In the genomic region with DNA sequence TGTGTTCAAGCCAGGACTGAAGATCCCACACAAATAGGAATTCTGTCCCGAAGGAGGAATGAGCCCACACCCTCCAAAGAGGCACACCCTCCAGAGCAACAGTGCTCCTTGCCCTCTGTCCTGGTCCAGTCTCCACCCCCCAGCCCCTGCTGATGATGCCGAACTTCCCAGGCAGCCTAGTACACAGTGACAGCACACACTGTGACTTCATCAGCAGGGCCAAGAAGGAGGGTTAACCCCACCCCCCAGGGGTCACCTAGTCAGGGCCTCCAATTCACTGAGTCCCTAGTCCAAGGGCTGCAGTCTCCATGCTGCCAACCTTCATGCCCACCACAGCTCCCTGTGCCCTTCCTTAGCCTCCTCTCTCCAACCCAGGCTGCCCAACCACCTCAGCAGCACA, we compare ENCODE assay signal across 29 mouse cellular contexts.
DNase-seq lines count a peak whose midpoint lies in the region; ATAC-seq and TF ChIP-seq lines count a peak whose summit lies in the region.
"Had no signal": no experiment of that assay in that cellular context is flagged by ENCODE, and none has a peak within 500 bp of the region (broad histone marks: within the 10 kb centered on the region; RNA-seq: fewer than 3 reads in every experiment).

No protein-coding gene starts in this region.

- 79% methylated on average over 2 of the region's 2 CpGs for WGBS in forebrain, embryonic 10.5 days
- 71% methylated on average over 2 of the region's 2 CpGs for WGBS in forebrain, embryonic 16.5 days
- WGBS in kidney, adult 2 months: 29% methylated on average over 2 of the region's 2 CpGs

- no peak for TF ChIP-seq POLR2A in kidney, adult 2 months (IDR thresholded peaks at IDR 0.05; ENCODE audit: low read depth, low read length)
- no peak for TF ChIP-seq POLR2A in myocyte (IDR thresholded peaks at IDR 0.05; ENCODE audit: insufficient read length, low read depth)

- H3K36me3 ChIP-seq in forebrain, embryonic 10.5 days (replicated peaks): peaks cover 14% of the 10 kb centered on the region; the same call in 1 of the 2 replicates
- H3K36me3 ChIP-seq in forebrain, embryonic 16.5 days (ENCODE audit: control insufficient read depth, insufficient read depth): no peaks in the 10 kb centered on the region
- no peaks in the 10 kb centered on the region for H3K36me3 ChIP-seq in kidney, adult 2 months (ENCODE audit: control insufficient read depth, insufficient read depth, low read length)
- no peaks in the 10 kb centered on the region for H3K36me3 ChIP-seq in myocyte (ENCODE audit: control insufficient read depth, insufficient read depth)
- H3K36me3 ChIP-seq: G1E; hindbrain, embryonic 12.5 days; liver, embryonic 13.5 days had no signal

- no peak for ATAC-seq in forebrain, embryonic 16.5 days
- ATAC-seq: forebrain, embryonic 14.5 days; hindbrain, postnatal 0 days had no signal

- no peak overlapping the region for H3ac ChIP-seq in myocyte (ENCODE audit: control insufficient read depth, insufficient read length)

- no peaks in the 10 kb centered on the region for H3K27me3 ChIP-seq in forebrain, embryonic 10.5 days (ENCODE audit: poor library complexity, severe bottlenecking)
- H3K27me3 ChIP-seq in forebrain, embryonic 16.5 days (replicated peaks; ENCODE audit: control insufficient read depth, insufficient read depth, low read length): no peaks in the 10 kb centered on the region
- H3K27me3 ChIP-seq in kidney, adult 2 months (replicated peaks; ENCODE audit: control insufficient read depth, insufficient read depth, low read length): no peaks in the 10 kb centered on the region
- no peaks in the 10 kb centered on the region for H3K27me3 ChIP-seq in myocyte (ENCODE audit: control insufficient read depth, insufficient read depth, insufficient read length)
- H3K27me3 ChIP-seq: embryonic facial prominence, embryonic 15.5 days; hindbrain, embryonic 12.5 days; limb, embryonic 15.5 days had no signal

- no peak overlapping the region for H3K4me3 ChIP-seq in forebrain, embryonic 10.5 days
- H3K4me3 ChIP-seq in forebrain, embryonic 16.5 days (replicated peaks; ENCODE audit: low read length): no peak overlapping the region
- H3K4me3 ChIP-seq in kidney, adult 2 months (ENCODE audit: insufficient read depth, low read depth, low read length): no peak overlapping the region
- no peak overlapping the region for H3K4me3 ChIP-seq in myocyte
- H3K4me3 ChIP-seq: embryonic facial prominence, embryonic 10.5 days; embryonic facial prominence, embryonic 15.5 days; hindbrain, embryonic 12.5 days; limb, embryonic 10.5 days; limb, embryonic 15.5 days; liver, embryonic 13.5 days had no signal

- H3K79me2 ChIP-seq in myocyte (ENCODE audit: control insufficient read depth, insufficient read depth): peaks cover 93% of the 10 kb centered on the region

- H3K4me1 ChIP-seq in forebrain, embryonic 10.5 days: peaks cover 33% of the 10 kb centered on the region
- H3K4me1 ChIP-seq in forebrain, embryonic 16.5 days (replicated peaks; ENCODE audit: control insufficient read depth, insufficient read depth, low read length): peaks cover 37% of the 10 kb centered on the region
- H3K4me1 ChIP-seq in kidney, adult 2 months (ENCODE audit: control insufficient read depth, insufficient read depth, low read length): no peaks in the 10 kb centered on the region

- DNase-seq in forebrain, embryonic 10.5 days (ENCODE audit: extremely low spot score, low spot score): no peak
- no peak for DNase-seq in kidney, adult 2 months
- DNase-seq in kidney, adult 8-10 months: no peak
- peak; percentile 50 for DNase-seq in lung, postnatal 10 days
- DNase-seq in lung, postnatal 36 days: no peak
- no peak for DNase-seq in retina, embryonic 14.5 days (ENCODE audit: low spot score)
- DNase-seq: adrenal gland, postnatal 10 days; cerebellum, adult 8-10 months; cerebellum, postnatal 25 days; heart, postnatal 36 days; kidney, adult 11 months; layer of hippocampus, adult 9-11 months; liver, embryonic 13.5 days; midbrain, embryonic 14.5 days; right cerebral cortex, adult 18-20 months; spleen, adult 18-20 months; thymus, adult 2 months; thymus, postnatal 4 days had no signal

- H3K27ac ChIP-seq in forebrain, embryonic 10.5 days: 0 out of 2 replicates have a peak overlapping the region, but pooled peaks have one; percentile 15
- H3K27ac ChIP-seq in forebrain, embryonic 16.5 days (ENCODE audit: low read length): no peak overlapping the region
- H3K27ac ChIP-seq in kidney, adult 2 months (ENCODE audit: insufficient read depth, low read depth, low read length): 0 out of 2 replicates have a peak overlapping the region, but pooled peaks have one; percentile 20
- H3K27ac ChIP-seq: embryonic facial prominence, embryonic 10.5 days; embryonic facial prominence, embryonic 15.5 days; hindbrain, embryonic 12.5 days; hindbrain, postnatal 0 days; kidney, postnatal 0 days; limb, embryonic 10.5 days; limb, embryonic 15.5 days; liver, embryonic 13.5 days had no signal

- no peak overlapping the region for H3K9ac ChIP-seq in forebrain, embryonic 16.5 days (replicated peaks; ENCODE audit: low read depth, low read length)
- H3K9ac ChIP-seq: embryonic facial prominence, embryonic 15.5 days; hindbrain, embryonic 12.5 days; limb, embryonic 15.5 days; liver, embryonic 13.5 days had no signal

- no peak for TF ChIP-seq CTCF in kidney, adult 2 months (conservative IDR thresholded peaks at IDR 0.05; ENCODE audit: insufficient read depth, insufficient read length, low read depth, low read length)

- H3K4me2 ChIP-seq in forebrain, embryonic 16.5 days (ENCODE audit: low read length): no peak overlapping the region
- H3K4me2 ChIP-seq in myocyte (ENCODE audit: low read depth): peak overlapping the region; percentile 61
- H3K4me2 ChIP-seq: embryonic facial prominence, embryonic 15.5 days; hindbrain, embryonic 12.5 days; limb, embryonic 15.5 days; liver, embryonic 13.5 days had no signal

- no peaks in the 10 kb centered on the region for H3K9me3 ChIP-seq in forebrain, embryonic 10.5 days
- H3K9me3 ChIP-seq in forebrain, embryonic 16.5 days (ENCODE audit: control insufficient read depth, low read length): no peaks in the 10 kb centered on the region
- H3K9me3 ChIP-seq: embryonic facial prominence, embryonic 10.5 days; embryonic facial prominence, embryonic 15.5 days; hindbrain, embryonic 12.5 days; limb, embryonic 10.5 days; limb, embryonic 15.5 days; liver, embryonic 13.5 days had no signal

TF ChIP-seq in myocyte, 11 proteins besides CTCF, POLR2A, EP300 and RAD21:
- TF ChIP-seq POLR2AphosphoS2 (IDR thresholded peaks at IDR 0.05; ENCODE audit: insufficient read length, low read depth) (peak; percentile 27), REST (IDR thresholded peaks at IDR 0.05; ENCODE audit: insufficient read depth, insufficient read length) (no peak)
